Mouse (Mus musculus): ENCODE data around the gene Fabp7.
A peak's percentile ranks its signal among the peaks of the same experiment; 100 is the strongest.

The Fabp7 gene

GRCm38 (mm10) chr10:57784876-57785150 lies at the start of gene Fabp7:
Gene Fabp7, plus strand, starts transcription at chr10:57784881.
- no peak for DNase-seq

GRCm38 (mm10) chr10:57740733-57741132 lies 43.9 kb upstream of the Fabp7 start:
- DNase-seq = no peak

- DNase-seq = no peak
Measured at GRCm38 (mm10) chr10:57741351-57741750, 43.3 kb upstream of the Fabp7 start.

GRCm38 (mm10) chr10:57743045-57743444 lies 41.6 kb upstream of the Fabp7 start:
- no peak for DNase-seq

GRCm38 (mm10) chr10:57743606-57744016 lies 41.1 kb upstream of the Fabp7 start:
- DNase-seq = no peak

GRCm38 (mm10) chr10:57744128-57744765 lies 40.4 kb upstream of the Fabp7 start:
- no peak for DNase-seq

- DNase-seq = no peak
Measured at GRCm38 (mm10) chr10:57745452-57745851, 39.2 kb upstream of the Fabp7 start.

GRCm38 (mm10) chr10:57747127-57747526 lies 37.6 kb upstream of the Fabp7 start:
- DNase-seq = no peak

- DNase-seq = no peak
Measured at GRCm38 (mm10) chr10:57753343-57753742, 31.3 kb upstream of the Fabp7 start.

GRCm38 (mm10) chr10:57755201-57755736 lies 29.4 kb upstream of the Fabp7 start:
- DNase-seq = no peak

- DNase-seq = no peak
Measured at GRCm38 (mm10) chr10:57758999-57759398, 25.7 kb upstream of the Fabp7 start.

GRCm38 (mm10) chr10:57760694-57761093 lies 24.0 kb upstream of the Fabp7 start:
- no peak for DNase-seq

- DNase-seq = peak; percentile 23
Measured at GRCm38 (mm10) chr10:57763044-57763443, 21.6 kb upstream of the Fabp7 start.

GRCm38 (mm10) chr10:57783289-57784130 lies 1.2 kb upstream of the Fabp7 start:
- no peak for DNase-seq

- DNase-seq = peak; percentile 93
Measured at GRCm38 (mm10) chr10:57784131-57784875, 378 bp upstream of the Fabp7 start.

GRCm38 (mm10) chr10:57785552-57785951 lies 871 bp downstream of the Fabp7 start:
- DNase-seq = no peak

GRCm38 (mm10) chr10:57792957-57793356 lies 8.3 kb downstream of the Fabp7 start:
- no peak for DNase-seq

GRCm38 (mm10) chr10:57794018-57794417 lies 9.3 kb downstream of the Fabp7 start, which contains the start of gene Smpdl3a:
Gene Smpdl3a, plus strand, starts transcription at chr10:57794335.
- no peak for DNase-seq

- DNase-seq = peak; percentile 98
Measured at GRCm38 (mm10) chr10:57794491-57795461, 10.1 kb downstream of the Fabp7 start.

- DNase-seq = no peak
Measured at GRCm38 (mm10) chr10:57795542-57795941, 10.9 kb downstream of the Fabp7 start.

- DNase-seq = peak; percentile 84
Measured at GRCm38 (mm10) chr10:57796057-57796456, 11.4 kb downstream of the Fabp7 start.

- no peak for DNase-seq
Measured at GRCm38 (mm10) chr10:57799486-57799885, 14.8 kb downstream of the Fabp7 start.
